Mouse (Mus musculus): ENCODE data around the gene Nup188. TPM values are rescaled to one million over a fixed set of nuclear protein-coding genes. Genes with fewer than 3 reads are reported as not detected.
A peak's percentile ranks its signal among the peaks of the same experiment; 100 is the strongest.

Gene Nup188
- polyA plus RNA-seq, 1 experiment from 2014 or later, result 19.7 TPM

DNA sequence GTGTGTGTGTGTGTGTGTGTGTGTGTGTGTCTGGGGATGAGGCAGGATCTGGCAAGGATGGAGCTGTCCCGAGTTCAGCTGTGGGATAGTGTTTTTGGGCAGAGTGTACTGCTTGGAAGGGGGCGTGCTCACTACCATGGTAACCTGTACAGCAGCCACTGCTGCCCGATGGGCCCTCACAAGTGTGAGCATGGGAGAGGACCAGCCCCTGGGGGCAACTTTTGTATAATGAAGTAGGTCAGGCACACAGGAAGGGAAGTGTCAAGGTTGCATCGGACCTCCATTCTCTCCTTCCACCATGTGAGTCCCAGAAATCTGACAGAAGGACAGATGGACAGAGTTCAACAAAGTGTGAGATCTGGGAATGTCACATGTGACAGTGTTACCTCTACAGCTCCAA lies 38.5 kb upstream of the Nup188 start:
- peaks cover 74% of the 10 kb centered on the region for H3K36me3 ChIP-seq
- 71% methylated on average over 4 of the region's 4 CpGs for WGBS
- H3K27ac ChIP-seq (replicated peaks), result no peak overlapping the region

DNA sequence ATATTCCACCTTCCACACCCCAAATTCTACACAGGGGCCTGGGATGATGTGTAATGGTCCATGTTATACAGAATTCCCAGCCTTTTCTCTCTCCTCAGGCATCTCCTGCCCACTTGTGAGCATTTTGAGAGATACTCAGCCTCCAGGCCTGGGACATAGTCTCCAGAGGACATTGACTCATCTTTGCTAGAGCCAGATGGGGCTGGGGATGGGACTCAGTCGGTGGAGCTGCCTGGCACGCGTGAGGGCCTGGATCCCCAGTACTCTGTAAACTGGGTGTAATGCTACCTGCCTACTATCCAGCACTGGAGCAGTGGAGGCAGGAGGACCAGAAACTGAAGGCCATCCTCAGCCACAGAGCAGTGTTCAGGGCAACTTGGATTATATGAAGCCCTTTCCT lies 37.0 kb upstream of the Nup188 start:
- peaks cover 15% of the 10 kb centered on the region for H3K4me1 ChIP-seq (replicated peaks)
- no peak overlapping the region for H3K27ac ChIP-seq (replicated peaks)
- no peaks in the 10 kb centered on the region for H3K27me3 ChIP-seq
- no peak for ATAC-seq (ENCODE audit: low read depth)
- no peaks in the 10 kb centered on the region for H3K9me3 ChIP-seq
- no peak overlapping the region for H3K9ac ChIP-seq
- H3K4me2 ChIP-seq, result no peak overlapping the region
- no peak overlapping the region for H3K4me3 ChIP-seq
- H3K36me3 ChIP-seq, result peaks cover 66% of the 10 kb centered on the region
- WGBS, result 86% methylated on average over 3 of the region's 3 CpGs

More for the DNA sequence above, 38.5 kb upstream of the Nup188 start:
- no peaks in the 10 kb centered on the region for H3K27me3 ChIP-seq
- H3K4me3 ChIP-seq, result no peak overlapping the region
- no peak overlapping the region for H3K9ac ChIP-seq
- H3K9me3 ChIP-seq, result no peaks in the 10 kb centered on the region
- peaks cover 22% of the 10 kb centered on the region for H3K4me1 ChIP-seq (replicated peaks)
- no peak overlapping the region for H3K4me2 ChIP-seq
- no peak for ATAC-seq (ENCODE audit: low read depth)

DNA sequence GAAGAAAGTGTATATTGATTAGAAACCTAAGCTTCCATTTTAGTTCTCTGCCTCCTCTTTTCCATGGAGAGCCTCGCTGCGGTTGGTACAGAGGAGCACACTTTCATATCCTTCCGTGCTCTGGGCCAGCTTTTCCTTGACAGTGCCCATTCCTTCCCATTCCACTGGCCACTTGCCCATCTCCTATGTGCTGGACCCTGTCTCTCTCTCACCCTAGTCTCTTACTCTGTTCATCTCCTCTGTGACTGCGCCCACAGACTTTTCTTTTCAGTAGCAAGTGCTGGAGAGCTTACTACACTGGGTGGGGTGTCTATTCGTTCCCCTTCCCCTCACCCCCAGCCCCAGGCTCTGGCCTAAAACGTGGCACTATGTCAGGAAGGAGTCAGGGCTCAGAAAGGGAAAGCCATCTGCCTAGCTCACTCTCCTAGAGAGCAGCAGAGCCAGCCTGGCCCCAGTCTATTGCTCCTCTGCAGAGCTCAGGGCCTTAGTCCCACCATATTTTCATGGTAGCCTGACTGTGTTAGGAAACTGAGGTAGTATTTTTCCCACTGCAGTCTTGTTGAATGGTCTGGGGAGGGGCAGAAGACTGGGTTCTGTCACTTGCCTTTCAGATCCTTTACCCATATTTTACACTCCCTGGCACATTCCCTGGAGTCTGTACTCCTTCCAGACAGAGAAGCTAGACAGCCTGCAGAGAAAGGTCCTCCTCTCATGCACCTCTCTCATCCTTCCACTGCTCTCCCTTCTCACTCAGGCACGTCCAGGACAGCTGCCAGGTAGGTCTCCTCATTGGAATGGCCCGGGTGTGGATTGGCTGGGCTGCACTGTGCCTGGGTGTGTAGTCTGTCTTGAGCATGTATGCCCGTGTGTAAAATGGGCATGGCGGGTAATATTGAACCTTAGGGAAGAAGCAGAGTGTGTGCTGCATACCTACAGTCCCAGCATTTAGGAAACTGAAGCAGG lies 35.8 kb upstream of the Nup188 start:
- peaks cover 64% of the 10 kb centered on the region for H3K36me3 ChIP-seq
- H3K27ac ChIP-seq (replicated peaks), result no peak overlapping the region
- H3K9ac ChIP-seq, result no peak overlapping the region
- 88% methylated on average over 10 of the region's 10 CpGs for WGBS
- H3K9me3 ChIP-seq, result no peaks in the 10 kb centered on the region
- no peak overlapping the region for H3K4me3 ChIP-seq
- no peaks in the 10 kb centered on the region for H3K27me3 ChIP-seq
- peaks cover 12% of the 10 kb centered on the region for H3K4me1 ChIP-seq (replicated peaks)
- H3K4me2 ChIP-seq, result no peak overlapping the region
- no peak for ATAC-seq (ENCODE audit: low read depth)

DNA sequence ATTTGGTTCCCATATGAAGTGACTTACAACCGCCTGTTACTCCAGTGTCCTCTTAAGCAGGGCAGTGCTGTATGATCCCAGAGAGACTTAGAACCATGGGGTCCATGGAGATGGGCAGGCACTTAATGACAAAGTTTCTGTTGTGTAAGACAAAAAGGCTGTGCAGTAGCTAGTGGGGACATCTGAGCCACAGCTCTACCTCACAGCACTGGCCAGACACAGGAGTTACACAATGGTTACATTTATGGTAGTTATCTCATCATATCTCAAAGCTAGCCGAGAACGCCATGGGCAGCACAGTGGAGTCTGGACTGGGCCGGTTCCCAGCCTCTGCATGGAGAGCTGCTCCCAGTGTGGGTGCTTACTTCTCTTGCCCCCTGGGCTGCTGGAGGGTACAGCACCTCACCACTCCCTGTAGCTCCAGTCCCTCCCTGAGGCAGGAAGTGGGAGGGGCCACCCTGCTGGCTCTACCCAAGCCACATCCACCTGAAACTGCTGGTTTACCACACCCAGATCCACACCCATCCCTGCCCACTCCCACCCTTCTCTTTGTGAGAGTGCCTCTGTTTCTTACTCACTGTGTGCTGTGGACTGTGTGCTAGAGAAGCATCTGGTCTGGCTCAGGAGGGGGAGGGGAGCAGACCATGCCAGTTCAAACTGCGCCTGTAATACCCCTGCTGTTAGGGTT lies 34.6 kb upstream of the Nup188 start:
- Histone ChIP-seq H3K4me1 (replicated peaks) (peaks cover 12% of the 10 kb centered on the region), H3K9me3 (no peaks in the 10 kb centered on the region), H3K4me3 (no peak overlapping the region), H3K27ac (replicated peaks) (no peak overlapping the region), H3K27me3 (no peaks in the 10 kb centered on the region), H3K9ac (0 out of 2 replicates have a peak overlapping the region, but pooled peaks have one; percentile 5), H3K4me2 (no peak overlapping the region), H3K36me3 (peaks cover 69% of the 10 kb centered on the region)
- 0 out of 2 replicates have a peak, but pooled peaks have one; percentile 53 for ATAC-seq (ENCODE audit: low read depth)
- WGBS, result 84% methylated on average over 5 of the region's 5 CpGs

DNA sequence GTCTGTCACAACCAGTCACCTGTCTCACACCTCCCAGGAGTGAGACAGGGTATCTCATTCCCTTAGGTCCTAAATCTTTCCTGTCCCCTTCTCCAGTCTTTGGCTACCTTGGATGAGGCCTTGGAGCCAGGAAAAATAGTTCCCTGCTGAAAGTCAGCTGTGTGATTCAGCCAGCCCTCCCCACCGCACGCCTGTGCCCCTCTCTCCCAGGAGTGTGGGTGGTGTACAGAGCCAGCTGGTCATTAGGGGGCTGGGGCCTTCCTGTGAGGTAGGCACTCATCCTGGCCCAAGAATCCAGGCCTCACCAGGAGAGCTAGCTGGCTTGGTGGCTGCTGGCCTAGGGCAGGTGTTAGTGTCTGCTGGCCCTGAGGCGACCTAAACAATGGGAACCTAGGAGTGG lies 33.7 kb upstream of the Nup188 start:
- WGBS, result 87% methylated on average over 3 of the region's 3 CpGs
- Histone ChIP-seq H3K4me2 (no peak overlapping the region), H3K4me1 (replicated peaks) (peaks cover 12% of the 10 kb centered on the region), H3K27me3 (no peaks in the 10 kb centered on the region), H3K9me3 (no peaks in the 10 kb centered on the region), H3K9ac (no peak overlapping the region), H3K36me3 (peaks cover 79% of the 10 kb centered on the region), H3K27ac (replicated peaks) (no peak overlapping the region), H3K4me3 (no peak overlapping the region)
- no peak for ATAC-seq (ENCODE audit: low read depth)

DNA sequence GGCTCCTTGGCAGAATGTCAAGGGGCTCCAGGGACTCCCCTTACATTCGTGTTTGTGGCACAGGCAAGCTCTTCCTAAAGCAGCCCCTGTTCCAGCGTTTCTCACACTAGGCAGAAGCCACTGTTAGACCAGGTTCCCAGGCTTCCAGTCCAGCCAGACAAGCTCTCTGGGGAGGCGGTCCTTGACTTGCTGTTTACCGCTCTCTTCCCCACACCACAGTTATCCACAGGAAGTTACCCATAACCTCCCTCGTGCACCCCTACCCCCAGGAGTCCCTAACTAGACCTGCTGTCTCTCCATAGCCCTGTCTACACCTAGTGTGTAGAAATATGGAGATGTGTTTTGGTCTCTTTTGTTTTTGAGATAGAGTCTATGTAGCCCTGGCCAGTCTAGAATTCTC lies 32.4 kb upstream of the Nup188 start:
- peaks cover 17% of the 10 kb centered on the region for H3K4me1 ChIP-seq (replicated peaks)
- H3K27me3 ChIP-seq, result no peaks in the 10 kb centered on the region
- no peak for ATAC-seq (ENCODE audit: low read depth)
- H3K9ac ChIP-seq, result no peak overlapping the region
- WGBS, result 84% methylated on average over 5 of the region's 5 CpGs
- no peak overlapping the region for H3K27ac ChIP-seq (replicated peaks)
- no peak overlapping the region for H3K4me3 ChIP-seq
- H3K9me3 ChIP-seq, result no peaks in the 10 kb centered on the region
- H3K4me2 ChIP-seq, result no peak overlapping the region
- peaks cover 81% of the 10 kb centered on the region for H3K36me3 ChIP-seq

DNA sequence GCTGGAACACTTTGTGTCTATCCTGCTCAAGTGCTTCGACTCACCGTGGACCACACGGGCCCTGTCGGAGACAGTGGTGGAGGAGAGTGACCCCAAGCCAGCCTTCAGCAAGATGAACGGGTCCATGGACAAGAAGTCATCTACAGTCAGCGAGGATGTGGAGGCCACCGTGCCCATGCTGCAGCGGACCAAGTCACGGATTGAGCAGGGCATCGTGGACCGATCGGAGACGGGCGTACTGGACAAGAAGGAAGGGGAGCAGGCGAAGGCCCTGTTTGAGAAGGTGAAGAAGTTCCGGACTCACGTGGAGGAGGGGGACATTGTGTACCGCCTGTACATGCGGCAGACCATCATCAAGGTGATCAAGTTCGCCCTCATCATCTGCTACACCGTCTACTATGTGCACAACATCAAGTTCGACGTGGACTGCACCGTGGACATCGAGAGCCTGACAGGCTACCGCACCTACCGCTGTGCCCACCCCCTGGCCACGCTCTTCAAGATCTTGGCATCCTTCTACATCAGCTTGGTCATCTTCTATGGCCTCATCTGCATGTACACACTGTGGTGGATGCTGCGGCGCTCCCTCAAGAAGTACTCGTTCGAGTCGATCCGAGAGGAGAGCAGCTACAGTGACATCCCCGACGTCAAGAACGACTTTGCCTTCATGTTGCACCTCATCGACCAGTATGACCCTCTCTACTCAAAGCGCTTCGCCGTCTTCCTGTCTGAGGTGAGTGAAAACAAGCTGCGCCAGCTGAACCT lies 30.4 kb upstream of the Nup188 start:
- H3K4me2 ChIP-seq, result no peak overlapping the region
- H3K9me3 ChIP-seq, result no peaks in the 10 kb centered on the region
- 96% methylated on average over 42 of the region's 42 CpGs for WGBS
- no peak overlapping the region for H3K9ac ChIP-seq
- H3K36me3 ChIP-seq, result peaks cover 85% of the 10 kb centered on the region
- no peak for ATAC-seq (ENCODE audit: low read depth)
- H3K27me3 ChIP-seq, result no peaks in the 10 kb centered on the region
- no peak overlapping the region for H3K27ac ChIP-seq (replicated peaks)
- H3K4me3 ChIP-seq, result no peak overlapping the region
- H3K4me1 ChIP-seq (replicated peaks), result peaks cover 29% of the 10 kb centered on the region

DNA sequence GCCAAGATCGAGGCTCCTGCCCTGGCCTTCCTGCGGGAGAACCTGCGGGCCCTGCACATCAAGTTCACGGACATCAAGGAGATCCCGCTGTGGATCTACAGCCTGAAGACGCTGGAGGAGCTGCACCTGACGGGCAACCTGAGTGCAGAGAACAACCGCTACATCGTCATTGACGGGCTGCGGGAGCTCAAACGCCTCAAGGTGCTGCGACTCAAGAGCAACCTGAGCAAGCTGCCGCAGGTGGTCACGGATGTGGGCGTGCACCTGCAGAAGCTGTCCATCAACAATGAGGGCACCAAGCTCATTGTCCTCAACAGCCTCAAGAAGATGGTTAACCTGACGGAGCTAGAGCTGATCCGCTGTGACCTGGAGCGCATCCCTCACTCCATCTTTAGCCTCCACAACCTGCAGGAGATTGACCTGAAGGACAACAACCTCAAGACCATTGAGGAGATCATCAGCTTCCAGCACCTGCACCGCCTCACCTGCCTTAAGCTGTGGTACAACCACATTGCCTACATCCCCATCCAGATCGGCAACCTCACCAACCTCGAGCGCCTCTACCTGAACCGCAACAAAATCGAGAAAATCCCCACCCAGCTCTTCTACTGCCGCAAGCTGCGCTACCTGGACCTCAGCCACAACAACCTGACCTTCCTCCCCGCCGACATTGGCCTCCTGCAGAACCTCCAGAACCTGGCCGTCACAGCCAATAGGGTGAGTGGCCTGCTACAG lies 29.4 kb upstream of the Nup188 start:
- H3K27me3 ChIP-seq, result no peaks in the 10 kb centered on the region
- H3K9ac ChIP-seq, result no peak overlapping the region
- no peak overlapping the region for H3K4me3 ChIP-seq
- WGBS, result 96% methylated on average over 30 of the region's 30 CpGs
- peaks cover 83% of the 10 kb centered on the region for H3K36me3 ChIP-seq
- no peak for ATAC-seq (ENCODE audit: low read depth)
- no peak overlapping the region for H3K4me2 ChIP-seq
- H3K27ac ChIP-seq (replicated peaks), result no peak overlapping the region
- peaks cover 26% of the 10 kb centered on the region for H3K4me1 ChIP-seq (replicated peaks)
- H3K9me3 ChIP-seq, result no peaks in the 10 kb centered on the region

DNA sequence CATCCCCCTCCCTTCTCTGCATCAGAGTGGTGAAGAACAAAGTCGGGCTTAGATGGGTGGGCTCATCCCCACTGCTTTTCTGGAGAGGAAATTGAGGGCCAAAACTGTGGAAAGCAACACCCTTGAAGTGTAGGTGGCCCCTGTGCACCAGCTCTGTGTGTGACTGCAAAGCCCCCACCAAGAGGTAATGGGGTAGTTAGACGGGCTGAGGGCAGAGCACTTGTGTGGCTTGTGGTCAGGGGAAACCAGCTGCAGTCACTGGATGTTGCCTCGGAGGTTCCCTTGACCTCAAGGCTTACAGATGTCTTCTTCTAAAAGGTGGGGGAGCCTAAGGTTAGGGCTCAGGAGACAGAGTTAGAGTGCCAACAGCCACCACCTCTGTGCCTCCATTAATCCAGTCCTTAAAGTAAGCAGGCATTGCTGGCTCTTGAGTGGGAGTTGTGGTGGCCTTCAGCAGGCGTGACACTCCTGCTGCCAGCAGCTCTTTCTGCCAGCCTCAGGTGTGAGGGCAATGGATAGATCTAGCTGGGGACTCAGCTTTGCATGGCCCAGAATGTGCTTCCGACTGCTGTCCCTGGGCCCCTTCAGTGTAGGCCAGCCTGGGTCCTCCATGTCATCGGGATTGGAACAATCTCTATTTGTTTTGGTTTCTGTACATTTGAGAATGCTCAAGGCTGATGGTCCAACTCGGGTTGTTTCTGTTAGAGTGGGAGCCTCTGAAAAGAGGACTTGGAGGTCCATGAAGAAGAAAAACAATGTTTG lies 28.3 kb upstream of the Nup188 start:
- Histone ChIP-seq H3K9me3 (no peaks in the 10 kb centered on the region), H3K4me3 (no peak overlapping the region), H3K9ac (no peak overlapping the region), H3K27me3 (no peaks in the 10 kb centered on the region), H3K27ac (replicated peaks) (no peak overlapping the region), H3K4me2 (no peak overlapping the region), H3K4me1 (replicated peaks) (peaks cover 28% of the 10 kb centered on the region), H3K36me3 (peaks cover 84% of the 10 kb centered on the region)
- no peak for ATAC-seq (ENCODE audit: low read depth)
- WGBS, result 84% methylated on average over 7 of the region's 7 CpGs

DNA sequence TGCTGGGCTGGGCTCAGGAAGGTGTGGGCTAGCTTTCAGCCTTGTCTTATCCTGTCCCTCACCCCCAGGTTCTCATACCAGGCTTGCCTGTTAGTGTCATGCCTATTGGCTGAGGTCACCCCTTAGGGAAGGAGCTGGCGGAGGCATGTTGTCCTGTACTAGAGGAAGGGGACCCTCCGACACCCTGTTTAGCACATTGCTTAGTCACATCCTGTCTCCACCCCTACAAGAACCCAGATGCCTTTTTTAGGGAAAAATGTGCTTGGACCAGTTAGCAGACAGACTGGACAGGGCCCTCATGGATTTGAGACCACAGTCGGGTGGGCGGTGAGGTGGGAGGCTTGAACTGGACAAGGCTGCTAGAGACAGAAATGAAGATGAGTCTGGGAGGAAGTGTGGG lies 27.6 kb upstream of the Nup188 start:
- no peak overlapping the region for H3K4me2 ChIP-seq
- H3K27ac ChIP-seq (replicated peaks), result no peak overlapping the region

More for the DNA sequence above, 27.6 kb upstream of the Nup188 start:
- no peaks in the 10 kb centered on the region for H3K9me3 ChIP-seq
- H3K9ac ChIP-seq, result no peak overlapping the region
- H3K36me3 ChIP-seq, result peaks cover 88% of the 10 kb centered on the region
- ATAC-seq (ENCODE audit: low read depth), result no peak
- WGBS, result 93% methylated on average over 4 of the region's 4 CpGs
- peaks cover 35% of the 10 kb centered on the region for H3K4me1 ChIP-seq (replicated peaks)
- no peak overlapping the region for H3K4me3 ChIP-seq
- no peaks in the 10 kb centered on the region for H3K27me3 ChIP-seq
